Mouse (Mus musculus): Measurements from ENCODE around the gene Ankrd13a.

GRCm38 (mm10) chr5:114769786-114770185, 4.7 kb upstream of the Ankrd13a start:
- TF ChIP-seq POLR2A (IDR thresholded peaks at IDR 0.05; ENCODE audit: extremely low read depth, insufficient read depth, low read length) (no peak), CTCF (IDR thresholded peaks at IDR 0.05; ENCODE audit: low read depth, low read length) (no peak)
